Mouse (Mus musculus) heart, embryonic 10.5 days (tissue): ENCODE measurements around the gene Lhx6. TPM values are rescaled to one million over a fixed set of nuclear protein-coding genes. Genes with fewer than 3 reads are reported as not detected.

ENCODE experiments used
- DNase-seq: peaks from one replicate; pipeline ENCODE4 v3.0.0-alpha.2; 2017; ENCODE audit warnings: low spot score
- H3K27ac ChIP-seq: fragments of 300-500 bp; sonication (generic); 2 replicates; pipeline ENCODE4 v1.5.1; 2016; ENCODE audit warnings: mild to moderate bottlenecking
- H3K27me3 ChIP-seq: fragments of 300-500 bp; sonication (generic); 2 replicates; pipeline ENCODE4 v1.6.1; 2016; ENCODE audit warnings: mild to moderate bottlenecking; ENCODE audit not compliant: poor library complexity, insufficient read depth, severe bottlenecking
- H3K36me3 ChIP-seq: fragments of 300-500 bp; sonication (generic); 2 replicates; pipeline ENCODE4 v1.6.1; 2016; ENCODE audit warnings: mild to moderate bottlenecking, moderate library complexity
- H3K4me1 ChIP-seq: fragments of 300-500 bp; sonication (generic); 2 replicates; pipeline ENCODE4 v1.6.1; 2016; ENCODE audit warnings: mild to moderate bottlenecking
- H3K4me3 ChIP-seq: fragments of 300-500 bp; sonication (generic); 2 replicates; pipeline ENCODE4 v1.5.1; 2016; ENCODE audit warnings: mild to moderate bottlenecking, moderate library complexity
- H3K9me3 ChIP-seq: fragments of 300-500 bp; sonication (generic); 2 replicates; pipeline ENCODE4 v1.6.1; 2016; ENCODE audit warnings: mild to moderate bottlenecking, moderate library complexity
- WGBS: fragments of 180-500 bp; shearing (Covaris S2); methylation state at CpG from one replicate; pipeline ENCODE4 v1.1.7; 2016; 5-methylcytosine and 5-hydroxymethylcytosine counted together
- polyA plus RNA-seq: library from polyadenylated mRNA; unstranded; fragments of >200 nt; fragmentation: Nextera tagmentation; extraction: Ambion mirVana; gene quantifications from 2 replicates; pipeline ENCODE4 v1.2.1, GENCODE M21; 2016

The Lhx6 gene
- polyA plus RNA-seq, 1 experiment from 2014 or later = 1.5 TPM

- DNase-seq = no peak
- Histone ChIP-seq H3K4me3 (no peak overlapping the region), H3K9me3 (no peaks in the 10 kb centered on the region), H3K27ac (no peak overlapping the region), H3K4me1 (peaks cover 6% of the 10 kb centered on the region), H3K27me3 (peaks cover 75% of the 10 kb centered on the region), H3K36me3 (no peaks in the 10 kb centered on the region)
- WGBS = 75% methylated on average over 1 of the region's 1 CpGs
Measured at GRCm38 (mm10) chr2:36085041-36085440, 20.2 kb downstream of the Lhx6 start.

DNA sequence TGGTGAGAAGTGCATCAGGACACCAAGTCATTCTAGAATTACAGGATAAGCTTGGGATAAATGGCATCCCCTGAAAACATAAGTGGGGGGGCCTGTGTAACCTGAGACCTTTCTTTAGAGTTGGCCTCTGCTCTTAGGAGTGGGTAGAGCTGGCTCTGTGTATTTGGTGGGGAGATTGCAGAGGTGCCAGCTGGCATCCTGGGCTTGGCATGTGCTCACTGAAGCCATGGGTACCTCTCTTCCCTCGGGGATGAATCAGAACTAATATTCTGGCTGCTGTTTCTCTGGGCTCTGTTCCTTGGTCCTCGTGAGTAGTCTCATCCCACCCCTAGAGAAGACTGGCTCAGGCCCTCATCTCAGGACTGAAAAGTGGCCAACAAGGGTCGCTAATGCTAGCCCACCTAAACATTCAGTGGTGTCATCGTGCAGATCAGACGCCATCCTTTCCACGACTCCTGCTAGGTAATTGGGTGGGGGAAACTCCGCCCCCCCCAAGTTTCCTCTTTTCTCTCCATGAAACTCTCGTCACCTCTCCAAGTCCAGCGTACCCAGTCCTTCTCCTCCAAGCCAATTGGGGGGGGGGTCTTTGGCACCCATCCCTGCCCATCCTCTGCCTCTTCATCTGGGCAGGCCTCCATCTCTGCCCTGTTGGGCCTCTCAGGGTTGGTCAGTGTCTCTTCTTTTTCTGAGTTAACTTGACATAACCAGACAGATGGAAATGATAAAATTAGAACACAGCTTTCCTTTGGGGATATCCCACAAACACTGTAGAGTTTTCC lies 22.2 kb downstream of the Lhx6 start:
- WGBS = 77% methylated on average over 9 of the region's 9 CpGs
- Histone ChIP-seq H3K4me3 (no peak overlapping the region), H3K27ac (no peak overlapping the region), H3K9me3 (no peaks in the 10 kb centered on the region), H3K36me3 (no peaks in the 10 kb centered on the region), H3K4me1 (peaks cover 6% of the 10 kb centered on the region), H3K27me3 (peaks cover 74% of the 10 kb centered on the region)
- no peak for DNase-seq

DNA sequence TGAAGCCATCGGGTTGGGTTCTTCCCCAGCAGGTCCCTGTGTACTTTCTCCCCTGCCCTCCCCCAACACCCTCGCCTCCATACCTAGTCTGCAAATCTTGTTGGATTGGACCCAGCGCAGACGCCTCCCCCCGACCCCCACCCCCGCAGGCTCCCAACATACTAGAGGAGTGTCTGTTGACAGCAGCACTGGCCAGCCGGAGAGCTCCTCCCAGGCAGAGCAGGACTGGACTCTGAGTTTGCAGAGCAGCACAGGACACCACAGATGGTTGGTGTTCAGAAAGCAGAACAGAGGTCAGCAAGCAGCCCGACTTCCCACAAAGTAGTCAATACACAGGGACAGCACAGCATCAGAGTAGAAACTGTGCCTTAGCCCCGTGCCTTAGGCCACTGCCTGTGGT lies 23.8 kb downstream of the Lhx6 start:
- WGBS = 28% methylated on average over 9 of the region's 9 CpGs
- Histone ChIP-seq H3K4me3 (no peak overlapping the region), H3K27ac (no peak overlapping the region), H3K4me1 (peaks cover 6% of the 10 kb centered on the region), H3K36me3 (no peaks in the 10 kb centered on the region), H3K9me3 (no peaks in the 10 kb centered on the region), H3K27me3 (peaks cover 71% of the 10 kb centered on the region)
- no peak for DNase-seq

DNA sequence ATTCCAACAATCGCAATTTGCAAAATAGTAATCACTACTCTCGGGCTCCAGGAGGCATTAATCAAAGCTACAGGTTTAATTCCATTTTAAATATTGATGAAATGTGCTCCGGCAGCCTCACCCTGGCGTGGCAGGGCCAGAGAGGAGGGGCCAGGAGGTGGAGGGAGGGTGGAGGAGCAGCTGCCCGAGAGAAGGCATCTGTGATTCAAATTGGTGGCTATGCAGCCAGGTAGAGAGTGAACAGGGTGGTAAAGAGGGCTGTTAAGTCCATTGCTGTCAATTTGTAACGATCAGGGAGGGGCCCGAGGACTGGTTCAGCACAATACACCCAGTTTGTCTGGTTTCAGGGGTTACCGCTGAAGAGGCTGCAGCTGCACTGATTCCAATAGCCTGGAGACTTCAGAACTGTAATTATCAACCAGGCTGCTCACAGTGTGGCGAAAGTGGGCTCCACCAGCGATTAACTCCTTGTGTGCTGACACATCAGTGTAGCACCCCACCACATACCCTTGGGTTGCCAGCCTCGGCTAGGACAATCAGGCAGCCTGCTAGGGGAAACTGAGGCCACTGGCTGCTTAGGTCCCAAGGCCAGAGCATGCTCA lies 27.9 kb downstream of the Lhx6 start:
- DNase-seq = no peak
- no peaks in the 10 kb centered on the region for H3K36me3 ChIP-seq
- WGBS = 30% methylated on average over 11 of the region's 11 CpGs
- peaks cover 6% of the 10 kb centered on the region for H3K4me1 ChIP-seq
- H3K27ac ChIP-seq = no peak overlapping the region
- no peak overlapping the region for H3K4me3 ChIP-seq
- peaks cover 41% of the 10 kb centered on the region for H3K27me3 ChIP-seq
- H3K9me3 ChIP-seq = no peaks in the 10 kb centered on the region

DNA sequence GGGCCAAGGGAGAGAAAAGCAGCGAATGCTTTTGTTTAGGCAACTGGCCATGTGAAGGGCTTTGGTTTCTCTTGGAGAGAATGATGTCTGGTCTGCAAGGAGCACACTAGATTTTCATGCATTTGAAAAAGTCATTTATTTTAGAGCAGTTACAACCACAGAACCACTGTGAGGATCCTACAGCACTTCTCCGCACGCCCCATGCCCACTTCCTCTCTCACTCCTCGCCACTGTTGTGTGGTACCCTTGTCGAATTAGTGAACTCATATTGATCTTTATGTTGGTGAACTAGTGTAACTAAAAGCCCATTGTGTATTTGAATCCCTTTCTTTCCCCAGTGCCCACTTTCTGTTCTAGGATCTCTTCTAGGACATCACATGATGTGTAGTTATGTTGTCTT lies 30.0 kb downstream of the Lhx6 start:
- H3K27me3 ChIP-seq = peaks cover 45% of the 10 kb centered on the region
- DNase-seq = no peak

GRCm38 (mm10) chr2:36073781-36074180 lies 31.4 kb downstream of the Lhx6 start:
- no peaks in the 10 kb centered on the region for H3K4me1 ChIP-seq
- no peak for DNase-seq
- peaks cover 46% of the 10 kb centered on the region for H3K27me3 ChIP-seq
- no peaks in the 10 kb centered on the region for H3K36me3 ChIP-seq
- H3K27ac ChIP-seq = no peak overlapping the region
- H3K9me3 ChIP-seq = no peaks in the 10 kb centered on the region
- no peak overlapping the region for H3K4me3 ChIP-seq
- WGBS = 47% methylated on average over 3 of the region's 3 CpGs

More for the DNA sequence above, 30.0 kb downstream of the Lhx6 start:
- H3K9me3 ChIP-seq = no peaks in the 10 kb centered on the region
- no peaks in the 10 kb centered on the region for H3K36me3 ChIP-seq
- H3K4me1 ChIP-seq = no peaks in the 10 kb centered on the region
- no peak overlapping the region for H3K27ac ChIP-seq
- no peak overlapping the region for H3K4me3 ChIP-seq
- WGBS = 79% methylated on average over 5 of the region's 5 CpGs

GRCm38 (mm10) chr2:36071660-36072305 lies 33.4 kb downstream of the Lhx6 start:
- H3K4me3 ChIP-seq = no peak overlapping the region
- H3K27me3 ChIP-seq = peaks cover 32% of the 10 kb centered on the region
- 70% methylated on average over 8 of the region's 8 CpGs for WGBS
- no peak for DNase-seq
- no peaks in the 10 kb centered on the region for H3K4me1 ChIP-seq
- H3K27ac ChIP-seq = no peak overlapping the region
- H3K36me3 ChIP-seq = no peaks in the 10 kb centered on the region
- no peaks in the 10 kb centered on the region for H3K9me3 ChIP-seq

DNA sequence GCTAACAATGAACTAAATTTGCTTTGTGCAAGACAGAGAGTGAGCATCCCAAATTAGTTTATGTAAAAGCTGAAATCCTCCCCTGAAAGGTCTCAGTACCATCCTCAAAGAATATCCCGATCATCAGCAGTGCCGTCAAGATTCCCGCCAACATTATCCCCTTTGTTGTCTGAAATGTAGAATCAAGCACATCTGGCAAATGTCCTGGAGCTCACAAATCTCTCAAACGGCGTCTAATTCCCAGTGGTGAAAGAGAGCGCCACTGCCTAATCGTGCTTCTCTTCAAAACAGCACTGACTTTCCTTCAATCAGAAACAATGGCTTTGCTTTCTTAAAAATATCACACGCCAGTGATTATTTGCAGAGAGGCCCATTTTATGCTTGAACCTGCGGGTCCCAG lies 38.1 kb downstream of the Lhx6 start:
- no peak overlapping the region for H3K4me3 ChIP-seq
- DNase-seq = no peak
- H3K27ac ChIP-seq = no peak overlapping the region
- H3K27me3 ChIP-seq = peaks cover 26% of the 10 kb centered on the region
- no peaks in the 10 kb centered on the region for H3K4me1 ChIP-seq
- H3K36me3 ChIP-seq = no peaks in the 10 kb centered on the region
- H3K9me3 ChIP-seq = no peaks in the 10 kb centered on the region
- WGBS = 60% methylated on average over 9 of the region's 9 CpGs

GRCm38 (mm10) chr2:36061409-36061808 lies 43.8 kb downstream of the Lhx6 start:
- H3K36me3 ChIP-seq = no peaks in the 10 kb centered on the region
- no peak overlapping the region for H3K27ac ChIP-seq
- H3K27me3 ChIP-seq = peaks cover 9% of the 10 kb centered on the region; the same call in 1 of the 2 replicates
- H3K4me3 ChIP-seq = no peak overlapping the region
- DNase-seq = no peak
- 53% methylated on average over 5 of the region's 5 CpGs for WGBS
- no peaks in the 10 kb centered on the region for H3K4me1 ChIP-seq
- no peaks in the 10 kb centered on the region for H3K9me3 ChIP-seq

DNA sequence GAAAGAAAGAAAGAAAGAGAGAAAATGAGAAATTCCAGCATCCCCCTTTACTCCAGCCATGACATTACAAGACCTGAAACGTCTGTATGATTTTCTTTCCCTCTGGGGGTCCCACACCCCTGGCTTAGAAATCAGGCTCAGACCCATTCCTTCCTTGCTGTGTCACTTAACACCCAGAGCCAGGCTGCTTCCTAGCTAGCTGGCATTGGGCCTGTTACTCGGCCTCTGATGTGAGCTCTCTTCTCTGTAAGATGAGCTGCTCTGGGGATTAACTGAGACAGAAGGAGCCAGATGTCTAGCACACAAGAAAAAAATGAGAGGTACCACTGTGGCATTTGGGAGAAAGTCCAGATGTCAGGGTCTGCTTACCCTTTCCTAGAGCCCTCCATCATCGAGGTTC lies 49.0 kb downstream of the Lhx6 start:
- Histone ChIP-seq H3K4me1 (no peaks in the 10 kb centered on the region), H3K9me3 (no peaks in the 10 kb centered on the region), H3K4me3 (no peak overlapping the region), H3K27ac (no peak overlapping the region), H3K27me3 (peaks cover 12% of the 10 kb centered on the region), H3K36me3 (no peaks in the 10 kb centered on the region)
- 42% methylated on average over 3 of the region's 3 CpGs for WGBS
- no peak for DNase-seq

GRCm38 (mm10) chr2:36053249-36053648 lies 52.0 kb downstream of the Lhx6 start:
- Histone ChIP-seq H3K36me3 (no peaks in the 10 kb centered on the region), H3K27ac (no peak overlapping the region), H3K4me1 (peaks cover 8% of the 10 kb centered on the region), H3K4me3 (no peak overlapping the region), H3K9me3 (no peaks in the 10 kb centered on the region), H3K27me3 (peaks cover 10% of the 10 kb centered on the region)
- DNase-seq = no peak
- WGBS = 71% methylated on average over 3 of the region's 3 CpGs

DNA sequence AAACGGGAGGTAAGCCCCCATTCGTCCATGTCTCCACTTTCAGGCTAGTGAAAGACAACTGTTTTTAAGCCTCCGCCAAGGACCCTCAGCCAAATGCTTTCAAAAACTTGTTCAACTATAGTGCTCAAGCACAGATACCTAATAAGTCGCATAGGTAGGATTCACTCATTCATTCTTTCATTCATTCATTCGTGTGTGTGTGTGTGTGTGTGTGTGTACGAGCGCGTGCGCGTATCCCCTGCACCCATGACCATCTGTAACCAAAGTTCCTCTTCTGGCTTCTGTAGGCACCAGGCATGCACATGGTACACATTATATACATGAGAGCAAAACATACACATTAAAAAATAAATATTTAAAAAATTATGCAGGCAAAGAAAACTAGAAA lies 55.6 kb downstream of the Lhx6 start:
- H3K36me3 ChIP-seq = 0 out of 2 replicates have a peak, but pooled peaks cover under 1% of the 10 kb centered on the region
- no peaks in the 10 kb centered on the region; the same call in 1 of the 2 replicates for H3K27me3 ChIP-seq
- no peak for DNase-seq
- 41% methylated on average over 10 of the region's 10 CpGs for WGBS
- no peak overlapping the region for H3K27ac ChIP-seq
- peak overlapping the region; percentile 70 for H3K4me3 ChIP-seq
- H3K4me1 ChIP-seq = peaks cover 19% of the 10 kb centered on the region
- H3K9me3 ChIP-seq = no peaks in the 10 kb centered on the region
